Mouse (Mus musculus) testis, postnatal 14 days (tissue): Measurements from ENCODE around the gene Stk11.

Source experiments
- DNase-seq: peaks from one replicate; pipeline ENCODE4 v3.0.0; 2021; ENCODE audit warnings: low spot score

The Stk11 gene

DNA sequence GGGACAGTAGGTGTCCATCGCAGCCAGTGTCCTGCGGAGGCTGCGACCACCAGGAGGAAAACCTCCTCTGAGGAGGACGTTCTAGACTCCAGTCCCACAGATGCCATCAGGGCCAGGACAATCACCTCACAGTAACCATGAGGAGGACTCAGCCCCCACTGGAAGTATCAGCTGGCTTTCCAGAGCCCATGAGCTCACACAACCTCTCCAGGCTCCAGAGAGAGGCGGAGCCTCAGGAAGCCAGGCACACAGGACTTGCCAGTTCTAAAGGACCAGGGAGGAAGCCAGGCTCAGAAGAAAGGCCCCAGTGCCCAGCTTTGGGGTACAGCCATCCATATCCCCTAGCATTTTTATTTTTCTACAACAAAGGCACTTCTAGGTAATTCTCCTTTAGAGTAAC lies 20.1 kb upstream of the Stk11 start:
- no peak for DNase-seq

DNA sequence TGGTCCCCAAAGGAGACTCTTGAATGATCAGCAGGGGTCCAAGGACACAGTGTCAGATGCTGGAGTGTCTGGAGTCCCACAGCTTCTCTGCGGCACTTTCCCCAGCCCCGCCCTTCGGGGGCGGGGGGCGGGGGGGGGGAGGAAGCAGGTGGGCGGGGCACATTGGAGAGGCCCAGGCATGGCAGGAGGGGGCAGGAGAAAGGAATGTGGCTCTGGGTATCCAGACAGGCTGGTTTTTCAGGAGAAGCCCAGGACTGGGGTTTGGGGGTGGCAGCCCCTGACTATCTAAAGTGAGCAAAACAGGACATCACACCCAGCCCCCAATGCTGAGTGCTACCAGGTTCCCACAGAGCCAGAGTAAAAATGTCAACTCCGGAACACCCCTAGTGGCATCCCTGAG lies 18.3 kb upstream of the Stk11 start:
- no peak for DNase-seq

DNA sequence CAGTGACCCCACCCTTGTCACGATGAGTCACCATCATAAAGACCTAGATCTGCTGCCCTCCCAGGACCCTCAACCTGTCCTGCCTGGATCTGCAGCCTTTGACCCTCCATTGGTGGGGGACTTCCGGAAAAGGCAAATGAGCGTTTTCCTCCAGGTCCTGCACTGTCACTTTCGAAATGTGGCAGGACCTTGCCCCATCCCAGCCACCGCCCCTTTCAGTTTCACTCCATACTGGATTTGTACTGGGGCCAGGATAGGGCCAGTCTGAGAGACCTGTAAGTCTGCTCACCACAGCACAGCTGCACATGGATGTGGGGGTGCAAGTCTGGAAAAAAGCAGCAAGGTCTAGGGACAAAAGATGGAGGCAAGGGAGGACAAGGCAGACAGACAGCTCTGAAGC lies 17.0 kb upstream of the Stk11 start:
- no peak for DNase-seq

DNA sequence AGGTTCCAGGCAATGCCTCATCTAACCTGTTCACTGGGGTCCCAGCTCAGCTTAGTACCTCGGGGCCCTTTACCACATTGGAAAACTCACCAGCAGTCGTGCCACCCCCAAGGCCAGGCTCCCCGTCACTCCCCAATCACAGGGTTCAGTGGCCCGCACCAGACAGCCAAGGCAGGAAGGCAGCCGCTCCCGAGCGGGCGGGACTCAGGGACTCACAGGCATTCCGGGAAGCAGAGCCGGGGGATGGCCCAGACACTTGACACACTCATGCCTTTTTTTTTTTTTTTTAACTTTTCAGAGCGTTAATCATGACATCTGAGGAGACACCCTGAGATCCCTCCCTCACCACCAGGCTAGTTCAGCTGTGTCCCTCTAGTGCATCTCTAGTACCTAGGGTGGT lies 14.6 kb upstream of the Stk11 start:
- DNase-seq, result no peak

DNA sequence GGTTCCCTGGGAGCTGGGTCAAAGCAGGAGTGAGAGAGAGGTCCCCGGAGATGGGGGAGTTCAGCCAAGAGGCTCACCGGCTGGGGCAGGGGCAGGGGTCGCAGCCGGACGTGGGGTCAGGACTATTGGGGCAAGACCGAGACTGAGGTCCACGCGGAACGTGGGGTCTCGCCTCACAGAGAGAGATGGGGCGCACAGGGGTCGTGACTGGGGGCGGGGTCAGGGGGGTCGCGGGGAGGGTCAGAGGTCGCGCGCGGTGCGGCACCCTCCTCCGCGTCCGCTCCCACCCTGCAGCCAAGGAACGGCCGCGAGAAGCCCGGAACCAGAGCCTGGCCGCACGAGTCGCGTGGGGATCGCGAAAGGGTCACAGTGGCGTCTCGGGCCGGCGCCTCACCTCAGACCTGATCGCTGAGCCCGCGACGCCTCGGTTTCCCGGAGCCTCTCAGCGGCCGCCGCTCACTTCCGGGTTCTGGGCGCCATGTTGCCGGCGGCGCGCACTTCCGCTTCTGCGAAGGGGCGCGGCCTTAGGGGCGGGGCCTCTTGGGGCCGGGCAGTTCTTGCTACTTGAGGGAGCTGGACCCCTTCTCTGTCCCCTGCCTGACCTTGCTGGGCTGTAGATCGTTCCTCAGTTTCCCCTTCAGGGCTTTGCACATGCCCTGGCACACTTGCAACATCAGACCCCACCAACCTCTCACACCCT lies 13.2 kb upstream of the Stk11 start:
- DNase-seq, result peak; percentile 86

DNA sequence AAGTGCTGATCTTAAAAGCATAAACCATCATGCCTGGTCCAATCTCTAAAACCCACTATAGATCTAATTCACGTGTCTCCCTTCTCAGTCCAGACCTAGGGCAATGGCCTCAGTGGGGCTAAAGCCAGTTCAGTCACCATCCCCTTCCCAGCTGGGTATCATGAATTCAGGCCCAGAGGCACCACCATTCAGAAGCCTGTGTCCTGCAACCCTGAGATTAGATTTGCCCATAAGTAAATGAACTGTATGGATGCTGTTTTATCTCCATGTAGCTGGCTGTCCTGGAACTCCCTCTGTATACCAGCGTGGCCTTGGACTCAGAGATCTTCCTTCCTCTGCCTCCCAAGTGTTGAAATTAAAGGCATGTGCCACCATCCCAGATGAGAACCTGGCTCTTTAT lies 12.6 kb upstream of the Stk11 start:
- no peak for DNase-seq

DNA sequence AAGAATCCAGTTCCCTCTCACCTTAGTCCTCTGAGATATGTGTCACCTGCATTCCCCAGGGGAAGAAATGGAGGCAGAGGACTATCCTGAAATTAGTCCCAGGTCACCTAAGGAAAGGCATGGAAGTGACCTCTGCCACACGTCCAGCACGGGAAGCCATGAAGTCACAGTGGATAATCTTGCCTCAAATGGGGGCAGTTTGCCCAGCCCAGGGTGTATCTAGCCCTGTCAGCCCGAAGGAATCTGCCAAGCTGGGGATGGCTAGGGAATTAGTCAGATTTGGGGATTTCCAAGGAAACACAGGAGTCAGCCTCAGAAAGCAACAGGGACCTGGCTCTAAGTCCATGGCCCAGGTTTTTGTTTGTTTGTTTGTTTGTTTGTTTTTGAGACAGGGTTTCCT lies 11.4 kb upstream of the Stk11 start:
- DNase-seq, result no peak

DNA sequence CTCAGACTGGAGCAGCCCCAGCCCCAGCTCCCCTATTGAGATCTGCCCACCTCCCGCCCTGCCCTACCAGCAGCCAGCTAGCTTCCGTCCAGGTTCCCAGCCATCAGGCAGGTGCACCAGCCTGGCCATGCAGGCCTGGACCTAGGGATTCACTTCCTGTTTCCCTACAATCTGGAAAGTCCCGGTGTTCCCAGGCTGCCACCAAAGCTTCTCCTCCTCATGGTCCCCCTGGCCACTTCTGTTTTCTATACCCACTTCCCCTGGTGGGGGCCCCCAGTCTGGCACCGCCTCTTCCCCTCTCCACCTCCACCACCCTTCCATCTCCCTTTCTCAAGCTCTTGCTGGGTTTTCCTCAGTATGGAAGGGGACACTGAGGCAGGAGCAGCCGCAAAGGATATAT lies 10.1 kb upstream of the Stk11 start, which contains the start of gene Sbno2:
Sbno2 (minus strand) TSS at position 112 of the 400 bp plus-strand sequence.
- no peak for DNase-seq

DNA sequence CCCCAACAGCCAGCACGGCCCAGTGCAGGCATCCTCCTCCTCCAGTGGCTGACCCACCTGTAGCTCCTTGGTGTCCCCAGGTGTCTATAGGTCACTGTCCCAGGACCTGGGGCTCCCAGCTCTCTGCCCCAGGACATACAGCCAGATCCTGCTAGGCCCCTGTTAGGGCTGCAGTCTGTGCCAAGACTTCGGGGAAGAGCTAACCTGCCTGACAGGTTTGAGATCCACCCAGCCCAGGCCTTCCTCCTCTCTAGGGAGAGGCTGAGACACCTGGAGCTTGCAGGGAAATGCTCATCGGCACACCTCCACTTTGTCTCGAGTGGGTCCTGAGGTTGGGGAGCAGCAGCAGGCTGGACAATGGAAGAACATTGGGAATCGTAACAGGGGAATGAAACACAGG lies 9.7 kb upstream of the Stk11 start:
- DNase-seq, result no peak

DNA sequence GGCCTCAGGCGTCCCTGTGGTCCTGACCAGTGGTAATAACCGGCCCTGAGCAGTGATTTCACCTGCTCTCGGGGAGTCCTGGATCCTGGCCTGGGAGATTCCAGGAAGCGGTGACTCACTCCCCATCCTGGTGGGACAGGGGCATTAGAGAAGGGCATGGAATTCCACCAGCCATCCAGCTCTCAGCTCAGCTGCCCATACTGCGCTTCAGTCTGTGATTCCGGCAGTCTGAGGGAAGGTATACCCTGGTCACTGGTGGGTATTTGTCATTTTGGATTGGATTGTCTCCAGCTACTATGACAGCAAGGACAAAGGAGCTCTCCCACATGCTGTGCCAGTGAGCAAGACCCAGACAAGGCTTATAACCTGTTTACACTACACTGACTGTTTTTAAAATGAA lies 7.9 kb upstream of the Stk11 start:
- DNase-seq, result no peak

DNA sequence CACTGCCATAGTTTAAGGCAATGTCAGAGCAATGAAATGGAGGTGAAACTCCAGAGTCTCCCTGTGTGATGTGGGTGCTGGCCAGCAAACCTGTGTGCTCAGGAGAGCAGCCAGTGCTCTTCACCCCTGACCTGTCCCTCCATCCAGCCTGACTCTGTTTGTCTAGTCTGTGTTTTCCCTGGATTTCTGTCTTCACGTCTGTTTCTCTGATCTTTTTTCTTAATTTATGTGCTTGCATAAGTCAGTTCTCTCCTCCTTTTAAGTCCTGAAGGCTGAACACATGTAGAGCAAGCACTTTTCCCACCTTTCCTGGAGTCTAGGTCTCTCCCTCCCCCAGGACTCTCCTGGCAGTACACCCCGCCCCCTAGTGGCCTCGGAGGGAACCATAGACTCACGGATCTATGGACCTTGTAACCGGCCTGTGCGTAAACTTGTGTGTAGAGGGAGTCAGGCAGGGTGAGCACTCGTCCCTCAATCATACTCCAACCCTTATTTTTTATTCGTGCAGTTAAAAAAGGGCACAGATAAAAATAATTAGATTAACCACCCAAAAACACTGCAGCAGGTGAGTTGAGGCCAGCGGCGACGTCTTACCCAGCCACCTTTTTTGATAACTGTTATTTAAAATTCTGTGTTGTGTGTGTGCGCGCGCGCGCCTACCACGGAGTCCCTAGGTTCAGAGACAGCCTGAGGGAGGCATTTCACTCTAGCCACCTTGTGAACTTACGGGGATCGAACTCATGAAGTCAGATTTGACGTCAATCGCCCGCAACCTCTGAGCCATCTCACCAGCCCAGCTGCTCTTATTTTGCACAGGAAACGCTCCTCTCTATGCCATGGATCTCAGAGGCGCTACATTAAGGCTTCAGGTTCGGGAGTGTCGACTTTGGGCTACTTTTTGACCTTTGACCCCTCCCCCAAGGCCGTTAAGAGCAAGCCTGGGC lies 990 bp upstream of the Stk11 start:
- DNase-seq, result peak; percentile 87

DNA sequence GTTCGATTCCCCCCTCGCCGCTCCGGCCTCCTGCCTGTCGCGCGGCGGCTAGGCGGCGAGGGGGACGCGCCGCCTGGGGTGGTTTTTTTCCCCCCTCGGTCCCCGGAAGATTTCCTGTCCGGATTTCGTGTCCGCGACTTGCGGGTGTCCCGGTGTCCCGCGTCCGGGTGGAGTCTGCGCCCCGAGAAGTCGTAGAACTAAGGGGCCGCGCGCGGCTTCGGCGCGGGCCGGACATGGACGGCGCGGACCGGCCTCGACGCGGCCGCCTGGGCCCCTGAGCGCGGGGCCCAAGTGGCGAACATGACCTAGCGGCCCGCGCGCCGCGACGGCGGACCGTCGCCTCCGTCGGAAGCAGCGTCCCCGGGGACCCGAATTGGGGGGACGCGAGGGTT lies 337 bp downstream of the Stk11 start:
- DNase-seq, result peak; percentile 87

DNA sequence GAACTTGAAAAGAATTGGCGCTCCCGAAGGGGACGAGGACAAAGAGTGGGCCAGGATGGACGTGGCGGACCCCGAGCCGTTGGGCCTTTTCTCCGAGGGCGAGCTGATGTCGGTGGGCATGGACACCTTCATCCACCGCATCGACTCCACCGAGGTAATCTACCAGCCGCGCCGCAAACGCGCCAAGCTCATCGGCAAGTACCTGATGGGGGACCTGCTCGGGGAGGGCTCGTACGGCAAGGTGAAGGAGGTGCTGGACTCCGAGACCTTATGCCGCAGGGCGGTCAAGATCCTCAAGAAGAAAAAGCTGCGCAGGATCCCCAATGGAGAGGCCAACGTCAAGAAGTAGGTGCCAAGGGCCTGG lies 942 bp downstream of the Stk11 start:
- DNase-seq, result no peak

DNA sequence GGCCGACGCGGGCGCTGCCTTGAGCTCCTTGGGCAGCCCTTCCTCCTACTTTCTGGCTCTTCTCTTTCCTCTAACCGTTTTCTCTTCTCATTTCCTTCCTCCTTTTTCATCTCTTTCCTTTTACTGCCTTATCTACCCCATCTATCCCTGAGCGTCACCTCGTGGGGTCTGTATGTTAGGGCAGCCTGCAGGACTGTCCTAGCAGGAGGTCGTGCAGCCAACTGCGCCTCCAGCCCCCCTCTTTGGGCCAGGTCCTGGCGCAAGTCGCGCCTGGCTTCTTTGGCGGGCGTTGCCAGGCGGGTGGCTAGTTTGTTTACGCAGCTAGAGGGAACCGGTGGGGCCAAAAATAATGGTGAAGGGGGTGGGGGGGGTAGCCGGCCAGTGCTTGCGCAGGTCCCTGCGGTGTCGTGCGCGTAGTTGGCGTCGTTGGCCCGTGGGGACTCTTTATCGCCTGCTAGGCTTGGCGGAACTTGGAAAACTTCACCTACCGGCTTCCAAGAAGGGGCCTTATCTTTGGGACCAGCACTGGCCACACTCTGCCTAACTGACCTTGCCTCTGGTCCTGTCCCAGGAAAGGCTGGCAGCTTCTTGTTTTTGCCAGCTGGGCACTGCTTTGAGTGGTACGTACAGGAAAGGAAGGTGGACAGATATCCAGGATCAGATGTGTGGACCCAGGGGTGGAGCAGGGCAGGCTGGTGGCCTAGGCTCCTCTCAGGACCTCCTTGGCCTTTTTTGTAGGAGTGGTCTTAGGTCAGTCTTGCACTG lies 1.5 kb downstream of the Stk11 start:
- no peak for DNase-seq

DNA sequence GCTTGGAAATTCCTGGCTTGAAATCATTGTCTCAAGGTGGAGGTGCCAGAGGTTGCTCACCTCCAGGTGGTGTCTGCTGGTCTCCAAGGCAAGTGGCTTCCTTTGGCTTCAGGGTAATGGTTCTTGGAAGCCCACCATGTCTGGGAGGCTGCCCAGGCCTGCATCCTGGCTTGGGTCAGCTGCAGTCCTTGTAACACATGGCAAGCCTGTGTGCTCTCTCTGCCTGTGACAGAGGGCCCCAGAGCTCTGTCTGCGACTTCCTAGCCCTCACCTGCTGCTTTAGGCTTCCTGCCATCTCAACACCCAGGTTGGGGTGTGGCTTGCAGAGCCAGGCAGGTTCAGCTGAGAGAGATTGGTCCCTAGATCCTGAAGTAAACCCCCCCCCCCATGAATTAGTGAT lies 2.1 kb downstream of the Stk11 start:
- DNase-seq, result no peak

DNA sequence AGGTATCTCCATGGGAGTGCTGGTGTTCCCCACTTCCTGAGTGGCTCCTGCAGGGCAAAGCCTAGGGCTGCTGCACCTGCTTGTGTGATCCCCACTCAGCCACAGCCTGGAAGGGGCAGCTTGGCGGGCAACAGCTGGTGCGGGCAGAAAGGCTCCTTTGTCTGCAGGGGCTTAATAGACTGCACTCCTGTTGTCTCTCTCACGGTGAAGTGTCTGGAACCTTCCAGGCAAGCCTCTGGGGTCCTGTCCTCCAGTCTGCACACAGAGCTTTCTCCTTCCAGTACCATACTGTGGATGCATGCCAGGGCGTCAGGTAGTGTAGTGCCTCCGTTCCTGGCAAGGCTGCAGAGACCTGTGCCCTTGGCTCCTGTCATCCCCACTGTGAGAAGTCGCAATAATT lies 2.9 kb downstream of the Stk11 start:
- DNase-seq, result no peak

DNA sequence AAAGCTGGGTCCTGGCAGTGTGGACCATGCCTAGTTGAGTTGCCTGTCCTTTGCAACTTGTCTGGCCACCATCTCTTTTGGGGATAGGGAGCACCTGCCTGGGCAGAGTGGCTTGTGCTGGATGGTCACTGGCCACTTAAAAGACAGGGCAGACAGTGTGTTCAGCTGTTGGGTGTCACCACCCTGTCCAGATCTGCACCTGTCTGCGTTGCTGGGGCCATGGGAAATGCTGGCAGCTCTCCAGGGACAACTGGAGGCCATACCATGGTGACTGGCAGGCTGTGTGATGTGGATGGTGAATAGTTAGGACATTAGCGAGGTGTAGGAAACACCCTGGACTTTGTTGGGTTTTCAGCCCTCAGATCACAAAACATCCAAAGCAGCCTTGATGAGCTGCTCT lies 4.5 kb downstream of the Stk11 start:
- no peak for DNase-seq

DNA sequence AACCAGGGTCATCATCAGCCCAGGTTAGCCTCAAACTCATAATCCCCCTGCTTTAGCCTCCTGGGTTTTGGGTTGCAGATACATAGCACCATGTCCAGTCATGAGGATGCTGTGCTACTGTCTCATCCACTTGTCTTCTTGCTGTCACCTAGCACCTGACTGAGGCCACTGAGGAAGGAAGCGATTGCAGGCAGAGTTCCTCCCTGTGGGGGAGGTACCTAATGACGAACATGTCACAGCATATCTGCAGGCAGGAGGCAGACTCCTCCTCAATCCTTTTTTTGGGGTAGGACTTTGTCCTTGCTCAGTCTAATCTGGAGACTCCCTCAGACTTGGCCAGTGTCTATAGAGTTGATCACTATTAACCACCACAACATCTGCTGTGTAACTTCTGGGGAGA lies 6.0 kb downstream of the Stk11 start:
- DNase-seq, result no peak

DNA sequence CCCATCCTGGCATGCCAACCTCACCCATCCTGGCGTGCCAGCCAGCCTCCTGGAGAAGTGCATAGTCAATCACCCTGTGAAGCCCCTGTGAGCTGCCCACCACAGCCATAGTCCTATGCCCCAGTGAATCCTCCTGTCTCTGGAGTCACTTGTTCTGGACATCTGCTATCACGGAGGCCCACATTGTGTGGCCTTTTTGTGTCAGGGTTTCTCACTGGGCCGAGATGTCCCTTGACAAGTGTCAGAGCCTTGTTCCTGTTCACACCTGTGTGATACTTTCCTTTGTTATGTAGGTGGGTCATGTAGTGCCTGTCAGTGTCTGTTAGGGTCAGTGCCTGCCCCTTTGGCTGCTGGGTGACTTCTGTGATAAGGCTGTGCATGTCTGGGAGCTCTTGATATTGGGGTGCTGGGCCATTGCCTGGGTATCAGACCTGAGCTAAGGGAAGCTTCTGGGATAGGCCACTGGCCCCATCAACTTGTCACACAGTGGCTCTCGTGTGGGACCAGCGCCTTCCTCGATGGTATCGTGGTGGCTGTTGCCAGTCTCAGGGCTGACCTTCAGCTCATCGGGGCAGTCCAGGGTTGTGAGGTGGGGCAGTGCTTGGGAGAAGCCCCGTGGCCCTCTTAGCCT lies 8.4 kb downstream of the Stk11 start:
- DNase-seq, result no peak

DNA sequence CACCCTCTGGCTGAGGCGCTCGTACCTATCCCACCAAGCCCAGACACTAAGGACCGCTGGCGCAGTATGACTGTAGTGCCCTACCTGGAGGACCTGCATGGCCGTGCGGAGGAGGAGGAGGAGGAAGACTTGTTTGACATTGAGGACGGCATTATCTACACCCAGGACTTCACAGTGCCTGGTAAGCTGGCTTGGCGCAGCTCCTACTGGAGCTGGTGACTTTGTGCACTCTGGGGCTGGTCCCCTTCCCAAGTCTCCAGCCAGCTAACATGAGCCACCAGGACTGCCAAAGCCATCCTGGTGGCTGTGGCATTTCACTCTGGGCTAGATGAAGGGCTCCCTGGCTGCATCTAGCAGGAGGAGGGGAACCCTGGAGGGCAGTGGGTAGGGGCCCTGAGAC lies 12.3 kb downstream of the Stk11 start:
- no peak for DNase-seq

DNA sequence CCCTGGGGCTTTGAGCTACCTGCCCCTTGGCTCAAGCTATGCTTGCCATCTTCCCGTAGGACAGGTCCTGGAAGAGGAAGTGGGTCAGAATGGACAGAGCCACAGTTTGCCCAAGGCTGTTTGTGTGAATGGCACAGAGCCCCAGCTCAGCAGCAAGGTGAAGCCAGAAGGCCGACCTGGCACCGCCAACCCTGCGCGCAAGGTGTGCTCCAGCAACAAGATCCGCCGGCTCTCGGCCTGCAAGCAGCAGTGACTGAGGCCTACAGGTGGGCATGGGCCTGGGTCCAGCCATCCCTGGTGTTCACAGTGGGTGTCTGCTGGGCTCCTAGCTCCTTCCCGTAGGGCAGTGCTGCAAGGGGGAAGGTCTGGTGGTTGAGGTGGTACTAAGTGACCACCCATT lies 14.2 kb downstream of the Stk11 start:
- no peak for DNase-seq

DNA sequence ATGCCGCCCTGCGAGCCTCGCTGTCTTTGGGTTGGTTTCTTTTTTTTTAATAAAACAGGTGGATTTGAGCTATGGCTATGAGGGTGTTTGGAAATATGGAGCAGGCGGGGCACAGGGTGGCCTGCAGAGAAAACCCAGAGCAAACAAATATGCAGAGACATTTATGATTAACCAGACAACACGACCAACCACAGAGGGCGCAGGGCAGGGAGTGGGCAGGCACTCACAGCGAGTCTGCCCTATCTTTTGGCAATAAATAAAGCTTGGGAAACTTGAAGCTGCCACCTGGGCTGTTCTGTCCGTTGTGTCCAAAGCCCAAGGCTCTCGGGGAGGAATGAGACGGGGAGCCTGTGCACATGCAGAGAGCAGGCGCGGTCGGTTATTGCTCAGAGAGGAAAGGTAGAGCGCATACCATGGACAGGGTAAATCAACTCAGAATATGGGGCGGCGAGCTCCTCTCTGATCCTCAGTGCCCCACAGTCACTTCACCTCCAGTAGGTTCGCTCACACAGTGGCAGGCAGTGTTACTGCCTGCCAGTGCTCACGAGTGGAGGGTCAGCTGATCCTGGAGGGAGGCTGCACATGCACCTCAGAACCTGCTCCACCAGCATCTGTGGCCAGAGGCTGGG lies 14.9 kb downstream of the Stk11 start:
- DNase-seq, result no peak
